Mouse (Mus musculus) T-helper 2 cell (primary cell): ENCODE data around the gene Zfp750.

Experiments
- in situ Hi-C: fragments of 300-600 bp; cut with MboI, MseI; formaldehyde crosslinking; loops from one replicate; pipeline ENCODE4 v1.15.1; 2025; ENCODE audit warnings: high pct_unique_total_duplicates

The Zfp750 gene

GRCm38 (mm10) chr11:121542471-121542870 is 23.3 kb upstream of the Zfp750 start:
- in situ Hi-C loops, result no loop called here

DNA sequence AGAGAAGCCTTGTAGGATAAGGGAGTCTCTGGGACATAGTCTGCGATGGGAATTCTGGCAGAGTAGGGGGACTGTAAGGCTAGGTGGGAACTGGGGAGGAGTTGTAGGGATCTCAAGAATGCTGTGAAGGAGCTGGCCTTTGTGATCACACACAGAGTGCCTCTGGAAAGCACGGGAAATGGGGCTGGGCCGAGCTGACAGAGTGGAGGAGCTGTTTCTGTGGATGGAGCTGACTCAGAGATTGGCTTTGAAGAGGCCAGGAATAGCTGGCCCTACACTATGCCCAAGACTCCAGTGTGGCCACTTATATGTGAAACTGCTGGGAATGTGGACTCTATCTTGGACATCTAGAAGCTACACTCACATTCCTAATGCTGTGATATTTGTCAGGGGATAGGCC is 17.4 kb upstream of the Zfp750 start:
- in situ Hi-C loops, result no loop called here

DNA sequence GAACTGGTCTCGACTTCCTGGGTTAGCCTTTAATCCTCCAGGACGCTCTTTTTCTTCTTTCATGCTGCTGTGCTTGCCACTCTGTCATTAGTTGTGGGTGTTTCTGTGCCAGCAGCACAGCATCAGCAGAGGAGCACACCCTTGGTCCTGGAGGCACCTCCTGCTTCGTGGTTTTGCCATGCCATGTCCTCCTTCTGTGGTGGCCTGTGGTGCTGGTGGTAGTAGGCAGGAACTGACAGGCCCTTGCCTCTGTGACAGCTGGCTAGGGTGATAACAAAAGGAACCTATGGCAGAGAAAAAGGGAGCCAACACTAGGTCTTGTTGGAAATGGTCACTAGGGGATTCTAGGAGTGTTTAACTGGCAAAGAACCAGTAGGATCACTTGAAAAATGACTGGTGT is 10.6 kb upstream of the Zfp750 start:
- in situ Hi-C loops, result no loop called here

- in situ Hi-C loops, result no loop called here
Observed at GRCm38 (mm10) chr11:121524191-121524590, 5.1 kb upstream of the Zfp750 start.

- in situ Hi-C loops, result no loop called here
Observed at GRCm38 (mm10) chr11:121522156-121522762, 3.1 kb upstream of the Zfp750 start.

DNA sequence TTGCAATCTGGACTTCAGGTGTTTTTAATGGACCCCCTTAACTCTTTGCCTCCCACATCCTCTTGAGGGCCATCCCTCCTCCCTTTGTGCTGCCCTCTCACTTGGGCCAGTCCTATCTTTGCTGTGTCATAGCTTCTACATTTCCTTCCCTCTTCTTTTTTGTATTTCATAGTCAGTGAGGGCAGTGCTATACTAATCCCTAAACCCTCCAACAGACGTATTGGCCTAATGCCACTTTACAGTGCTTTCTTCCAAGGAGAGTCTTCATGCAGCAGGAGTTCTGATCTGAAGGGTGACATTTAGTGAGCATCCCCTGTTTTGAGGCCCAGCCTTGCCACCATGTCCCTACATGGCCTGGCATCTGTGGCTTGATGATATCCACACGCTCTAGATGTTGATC is 1.6 kb upstream of the Zfp750 start:
- in situ Hi-C loops, result no loop called here

DNA sequence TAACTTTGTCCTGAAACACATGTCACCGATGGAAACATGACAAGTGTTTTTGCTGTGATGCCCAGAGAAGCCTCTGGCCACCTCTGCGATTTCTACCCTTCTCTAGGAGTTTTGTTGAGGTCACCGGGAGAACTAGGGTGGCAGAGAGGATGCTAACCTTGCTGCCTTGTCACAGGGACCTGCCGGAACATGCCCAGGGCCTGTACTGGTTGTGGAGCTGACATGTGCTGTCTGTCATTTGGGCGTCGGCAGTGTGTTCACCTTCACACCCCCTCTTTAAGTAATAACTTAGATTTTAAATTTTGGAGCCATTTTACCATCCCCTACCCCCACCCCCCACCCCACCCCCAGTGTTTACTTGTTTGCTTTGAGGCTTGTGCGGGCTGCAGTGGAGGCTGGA is 570 bp upstream of the Zfp750 start:
- in situ Hi-C loops, result no loop called here

- in situ Hi-C loops, result no loop called here
Observed at GRCm38 (mm10) chr11:121517687-121518465, 1.3 kb downstream of the Zfp750 start.

DNA sequence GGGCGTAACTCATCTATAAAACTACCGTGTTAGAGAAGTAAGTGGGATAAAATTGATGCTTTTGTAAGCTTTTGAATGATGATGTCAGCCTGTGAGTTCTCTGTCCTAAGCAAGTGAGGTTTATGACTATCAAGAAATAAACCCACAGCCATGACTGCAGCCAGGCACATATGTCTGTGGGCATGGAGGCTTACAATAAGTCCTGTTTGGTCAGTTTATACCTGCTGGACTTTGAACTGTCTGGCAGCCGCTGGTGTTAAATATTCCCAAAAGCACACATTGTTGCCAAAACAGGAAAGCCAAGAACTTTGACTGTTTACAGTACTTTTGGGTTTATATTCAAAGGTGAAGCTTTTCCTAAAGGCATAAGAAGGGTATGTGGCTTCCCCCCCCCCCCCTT is 2.2 kb downstream of the Zfp750 start:
- in situ Hi-C loops, result no loop called here

- in situ Hi-C loops, result no loop called here
Observed at GRCm38 (mm10) chr11:121515996-121516395, 3.1 kb downstream of the Zfp750 start.

GRCm38 (mm10) chr11:121512896-121513572 is 6.1 kb downstream of the Zfp750 start:
- in situ Hi-C loops, result no loop called here

DNA sequence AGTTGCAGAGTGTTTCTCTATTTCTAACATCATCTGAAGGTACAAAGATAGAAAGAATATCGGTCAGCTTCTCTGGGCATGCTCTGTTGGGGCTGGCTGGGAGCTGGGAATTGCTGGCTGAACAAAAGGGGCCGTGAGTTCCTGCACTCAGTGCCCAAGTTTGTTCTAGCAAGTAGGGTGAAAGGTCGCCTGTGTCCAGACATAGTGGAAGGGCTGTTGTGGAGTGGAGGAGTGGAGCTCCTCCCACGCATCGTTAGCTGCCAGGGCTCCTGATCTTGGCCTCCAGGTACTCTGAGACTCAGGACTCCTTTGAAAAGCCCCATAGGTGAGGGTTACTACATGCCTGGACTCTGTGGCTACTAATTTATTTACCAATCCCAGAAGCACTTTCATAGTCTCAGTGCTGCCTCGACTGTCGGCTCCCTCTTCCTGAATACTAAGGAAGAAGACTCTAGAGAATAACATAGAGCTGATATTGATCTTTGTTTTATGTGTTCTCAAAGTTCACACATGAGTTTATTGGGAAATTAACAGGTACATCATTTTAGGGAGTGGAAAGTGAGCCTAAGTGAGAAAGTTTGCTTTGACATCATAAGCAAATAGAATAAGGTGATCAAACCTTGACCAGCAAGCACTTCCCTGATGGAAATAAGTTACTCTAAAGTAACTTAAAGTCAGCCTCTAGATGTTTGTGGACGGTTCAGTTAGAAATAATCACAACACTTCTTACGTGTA is 8.5 kb downstream of the Zfp750 start:
- in situ Hi-C loops, result no loop called here

DNA sequence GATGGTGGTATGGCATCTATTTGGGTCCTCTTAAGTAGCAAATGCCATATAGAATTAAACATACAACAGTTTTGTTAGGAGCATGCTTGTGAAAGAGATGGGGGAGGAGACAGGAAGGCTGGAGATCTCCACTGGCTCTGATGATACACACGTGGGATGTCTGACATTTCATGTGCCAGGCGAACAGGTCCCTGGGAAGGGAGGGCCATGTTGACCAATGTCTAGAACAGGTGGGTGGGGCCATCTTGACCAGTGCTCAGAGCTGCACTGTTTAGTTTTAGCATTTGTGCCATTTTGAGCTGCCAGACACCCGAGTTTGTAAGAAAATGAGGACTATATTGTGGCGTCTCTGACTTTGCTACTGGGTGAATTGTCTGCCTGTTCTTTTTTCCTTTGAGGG is 10.7 kb downstream of the Zfp750 start:
- in situ Hi-C loops, result no loop called here

DNA sequence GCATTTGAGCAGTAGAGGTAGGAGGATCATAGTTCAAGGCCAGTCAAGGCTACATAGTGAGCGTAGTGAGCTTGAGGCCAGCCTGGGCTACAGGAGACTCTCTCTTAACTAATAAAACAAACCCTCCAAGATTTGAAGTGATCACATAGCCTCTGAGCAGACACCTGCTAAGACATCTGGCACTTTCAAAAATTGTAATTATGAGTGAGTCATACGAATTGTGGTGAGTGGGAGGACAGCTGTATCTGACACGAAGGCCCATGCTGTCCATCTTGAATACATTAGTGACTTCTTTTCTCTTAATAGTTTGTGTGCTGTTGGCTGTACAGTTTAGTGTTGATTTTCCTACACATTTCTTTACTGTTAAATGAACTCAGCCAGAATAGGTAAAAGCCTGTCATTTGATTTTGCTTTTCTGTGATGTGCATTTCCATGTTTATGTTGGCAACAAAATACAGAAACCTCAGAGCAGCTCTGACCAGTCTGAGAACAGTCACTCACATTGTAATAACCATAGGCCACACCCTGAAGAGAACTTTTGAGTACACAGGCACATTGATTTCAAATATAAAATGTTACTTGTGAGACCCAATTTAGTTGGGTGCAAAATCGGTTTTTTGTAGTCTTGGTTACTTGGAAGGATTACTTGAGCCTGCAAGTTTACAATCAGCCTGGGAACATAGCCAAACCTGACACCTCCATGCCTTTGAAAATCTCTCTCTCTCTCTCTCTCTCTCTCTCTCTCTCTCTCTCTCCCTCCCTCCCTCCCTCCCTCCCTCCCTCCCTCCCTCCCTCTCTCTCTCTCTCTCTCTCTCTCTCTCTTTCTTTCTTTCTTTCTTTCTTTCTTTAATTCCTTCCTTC is 16.9 kb downstream of the Zfp750 start:
- in situ Hi-C loops, result no loop called here

DNA sequence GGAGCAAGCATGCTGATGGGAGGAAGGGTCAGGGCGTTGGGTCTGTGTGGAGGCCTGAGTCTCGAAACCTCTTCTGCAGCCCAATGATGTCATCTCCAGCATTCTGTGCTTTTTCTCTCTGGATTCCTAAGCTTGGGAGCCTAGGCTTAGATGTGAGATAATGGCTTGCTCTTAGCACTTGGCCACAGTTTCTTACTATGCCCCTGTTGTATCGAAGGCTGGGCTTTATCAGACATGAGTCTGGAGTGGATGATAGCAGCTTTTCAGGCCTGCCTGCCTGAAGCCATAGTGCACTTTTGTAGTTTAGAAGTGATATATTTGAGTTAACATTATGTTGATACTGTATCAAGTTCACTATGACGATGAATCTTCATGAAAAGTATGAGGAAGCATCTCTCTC is 17.6 kb downstream of the Zfp750 start:
- in situ Hi-C loops, result no loop called here

DNA sequence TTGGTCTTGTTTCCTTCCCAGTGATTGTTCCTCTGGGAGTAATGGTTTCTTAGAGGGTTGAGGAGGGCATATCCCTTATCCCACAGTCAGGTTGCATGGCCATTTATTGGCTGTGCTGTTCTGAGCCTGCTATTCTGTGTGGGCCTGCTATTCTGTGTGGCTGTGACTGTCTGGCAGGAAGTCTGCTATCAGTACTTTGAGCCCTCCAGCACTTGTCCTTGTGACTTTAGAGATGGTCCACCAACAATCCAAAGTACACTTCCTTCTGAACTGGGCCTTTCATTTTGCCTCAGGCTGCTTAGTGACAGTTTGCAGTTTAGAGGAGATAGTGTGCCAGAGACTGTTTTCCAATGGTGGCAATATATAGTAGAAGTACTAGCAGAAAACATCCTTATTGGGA is 18.5 kb downstream of the Zfp750 start:
- in situ Hi-C loops, result no loop called here

GRCm38 (mm10) chr11:121490651-121491050 is 28.5 kb downstream of the Zfp750 start:
- in situ Hi-C loops, result no loop called here

GRCm38 (mm10) chr11:121485882-121486281 is 33.3 kb downstream of the Zfp750 start:
- in situ Hi-C loops, result no loop called here

DNA sequence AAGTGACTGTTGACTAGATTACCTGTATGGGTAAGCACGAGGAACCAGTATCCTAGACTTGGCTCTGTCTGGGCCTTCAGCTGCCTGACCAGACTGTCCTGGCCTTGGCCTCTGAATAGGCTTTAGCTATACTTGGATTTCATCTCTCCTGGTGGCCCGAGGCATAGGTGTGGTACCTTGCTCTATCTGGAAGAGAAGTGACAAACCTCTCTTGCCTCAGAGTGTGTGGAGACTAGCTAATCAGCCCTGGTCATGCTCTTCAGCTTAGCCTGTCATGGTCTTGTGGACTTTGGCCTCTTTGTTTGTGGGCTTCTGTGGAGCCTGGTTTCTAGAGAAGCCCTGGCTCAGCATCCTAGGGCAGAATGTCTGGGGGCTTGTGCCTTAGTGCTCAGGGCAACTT is 38.0 kb downstream of the Zfp750 start:
- in situ Hi-C loops, result no loop called here

DNA sequence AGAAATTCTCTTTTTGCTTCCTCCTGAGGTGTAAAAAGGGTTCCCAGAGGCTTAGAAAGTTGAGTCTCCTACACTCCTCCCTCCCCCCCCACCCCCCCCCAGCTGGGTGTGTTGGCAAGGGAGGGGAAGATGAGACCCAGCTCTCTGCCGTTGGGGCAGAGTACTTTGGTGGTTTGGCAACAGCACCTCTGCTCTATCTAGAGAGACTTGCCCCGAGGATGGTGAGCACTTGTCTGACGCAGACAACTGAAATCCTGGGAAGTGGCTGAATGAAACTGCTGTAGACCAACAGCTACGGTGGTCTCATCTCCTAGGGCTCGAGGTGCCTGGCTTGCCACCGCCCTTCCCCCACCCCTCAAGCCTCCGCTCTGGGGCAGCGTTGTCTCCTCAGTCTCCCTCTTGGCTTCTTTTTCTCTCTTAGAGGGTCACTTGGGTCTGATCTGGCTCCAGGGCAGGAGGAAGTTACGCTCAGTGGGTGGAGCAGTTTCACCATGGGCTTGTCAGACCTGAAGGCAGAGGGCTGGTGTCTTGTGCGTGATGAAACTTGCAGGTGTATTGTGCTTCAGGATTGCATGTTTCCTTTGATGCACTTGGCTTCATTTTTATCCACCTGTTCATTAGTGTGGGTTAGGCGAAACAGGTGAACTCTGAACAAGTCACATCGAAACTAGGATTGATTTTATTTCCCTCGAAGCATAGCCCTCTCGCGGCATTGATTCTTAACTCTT is 39.5 kb downstream of the Zfp750 start:
- in situ Hi-C loops, result no loop called here
